Mouse (Mus musculus) embryonic facial prominence, embryonic 14.5 days (tissue): ENCODE results near the gene Odf4. TPM values are rescaled to one million over a fixed set of nuclear protein-coding genes. Genes with fewer than 3 reads are reported as not detected.
A peak's percentile ranks its signal among the peaks of the same experiment; 100 is the strongest.

Experiments used
- ATAC-seq: fragments of 200-750 bp; cut with Nextera tagmentation; 2 replicates; pipeline ENCODE4 v1.8.0; 2017; ENCODE audit warnings: low read depth, moderate number of reproducible peaks, moderate TSS enrichment
- DNase-seq: peaks from one replicate; pipeline ENCODE4 v3.0.0-alpha.2; 2015; ENCODE audit warnings: low spot score
- H3K27ac ChIP-seq: fragments of 300-500 bp; sonication (generic); replicated peaks from 2 replicates; pipeline ENCODE4 v1.5.1; 2014; ENCODE audit warnings: low read depth, mild to moderate bottlenecking, low read length, moderate library complexity
- H3K27me3 ChIP-seq: fragments of 300-500 bp; sonication (generic); replicated peaks from 2 replicates; pipeline ENCODE4 v1.6.1; 2014; ENCODE audit warnings: low read length; ENCODE audit not compliant: control insufficient read depth, insufficient read depth
- H3K36me3 ChIP-seq: fragments of 300-500 bp; sonication (generic); 2 replicates; pipeline ENCODE4 v1.6.1; 2014; ENCODE audit warnings: low read length, mixed read lengths; ENCODE audit not compliant: control insufficient read depth, insufficient read depth
- H3K4me1 ChIP-seq: fragments of 300-500 bp; sonication (generic); 2 replicates; pipeline ENCODE4 v1.6.1; 2014; ENCODE audit warnings: antibody characterized with exemption, low read length; ENCODE audit not compliant: control insufficient read depth, insufficient read depth
- H3K4me2 ChIP-seq: fragments of 300-500 bp; sonication (generic); 2 replicates; pipeline ENCODE4 v1.6.1; 2014; ENCODE audit warnings: low read depth, mild to moderate bottlenecking, low read length, moderate library complexity, mixed read lengths
- H3K4me3 ChIP-seq: fragments of 300-500 bp; sonication (generic); 2 replicates; pipeline ENCODE4 v1.5.1; 2014; ENCODE audit warnings: low read depth, mild to moderate bottlenecking, low read length
- H3K9ac ChIP-seq: fragments of 300-500 bp; sonication (generic); 2 replicates; pipeline ENCODE4 v1.6.1; 2014; ENCODE audit warnings: low read depth, mild to moderate bottlenecking, low read length, moderate library complexity, mixed read lengths
- H3K9me3 ChIP-seq: fragments of 300-500 bp; sonication (generic); 2 replicates; pipeline ENCODE4 v1.6.1; 2016; ENCODE audit warnings: low read length; ENCODE audit not compliant: control insufficient read depth
- WGBS: fragments of 180-500 bp; shearing (Covaris S2); extraction: QIAGEN DNeasy Blood & Tissue Kit; methylation state at CpG from one replicate; pipeline ENCODE4 v1.1.7; 2014; 5-methylcytosine and 5-hydroxymethylcytosine counted together
- polyA plus RNA-seq: library from polyadenylated mRNA; unstranded; fragments of >200 nt; fragmentation: Nextera tagmentation; extraction: Ambion mirVana; gene quantifications from 2 replicates; pipeline ENCODE4 v1.2.1, GENCODE M21; 2014

Odf4 gene
- polyA plus RNA-seq, 1 experiment from 2014 or later, result not detected

- Histone ChIP-seq H3K9ac (no peak overlapping the region), H3K27ac (no peak overlapping the region), H3K4me3 (no peak overlapping the region), H3K36me3 (no peaks in the 10 kb centered on the region), H3K27me3 (no peaks in the 10 kb centered on the region), H3K4me1 (no peaks in the 10 kb centered on the region), H3K9me3 (no peaks in the 10 kb centered on the region), H3K4me2 (no peak overlapping the region)
- ATAC-seq, result no peak
- WGBS, result 77% methylated on average over 5 of the region's 5 CpGs
- DNase-seq, result no peak
These were observed 40.8 kb downstream of the Odf4 start for GRCm38 (mm10) chr11:68886091-68886490.

GRCm38 (mm10) chr11:68884368-68884767 lies 42.5 kb downstream of the Odf4 start:
- no peaks in the 10 kb centered on the region for H3K27me3 ChIP-seq
- H3K27ac ChIP-seq, result no peak overlapping the region
- no peak for ATAC-seq
- no peak overlapping the region for H3K9ac ChIP-seq
- no peak overlapping the region for H3K4me2 ChIP-seq
- H3K4me3 ChIP-seq, result no peak overlapping the region
- no peaks in the 10 kb centered on the region for H3K9me3 ChIP-seq
- no peaks in the 10 kb centered on the region for H3K4me1 ChIP-seq
- no peak for DNase-seq
- WGBS, result 71% methylated on average over 5 of the region's 5 CpGs
- H3K36me3 ChIP-seq, result no peaks in the 10 kb centered on the region

GRCm38 (mm10) chr11:68883843-68884242 lies 43.0 kb downstream of the Odf4 start:
- no peak overlapping the region for H3K27ac ChIP-seq
- no peak for ATAC-seq

GRCm38 (mm10) chr11:68882107-68882506 lies 44.8 kb downstream of the Odf4 start:
- ATAC-seq (no peak), DNase-seq (no peak)
- Histone ChIP-seq H3K9me3 (no peaks in the 10 kb centered on the region), H3K4me1 (no peaks in the 10 kb centered on the region), H3K4me2 (no peak overlapping the region), H3K4me3 (no peak overlapping the region), H3K36me3 (no peaks in the 10 kb centered on the region), H3K27me3 (no peaks in the 10 kb centered on the region), H3K27ac (no peak overlapping the region), H3K9ac (no peak overlapping the region)
- 19% methylated on average over 14 of the region's 14 CpGs for WGBS

More at GRCm38 (mm10) chr11:68883843-68884242, 43.0 kb downstream of the Odf4 start:
- no peak overlapping the region for H3K4me3 ChIP-seq
- H3K4me2 ChIP-seq, result no peak overlapping the region
- no peaks in the 10 kb centered on the region for H3K27me3 ChIP-seq
- no peaks in the 10 kb centered on the region for H3K9me3 ChIP-seq
- no peaks in the 10 kb centered on the region for H3K36me3 ChIP-seq
- no peak for DNase-seq
- 66% methylated on average over 2 of the region's 2 CpGs for WGBS
- H3K4me1 ChIP-seq, result no peaks in the 10 kb centered on the region
- H3K9ac ChIP-seq, result no peak overlapping the region

GRCm38 (mm10) chr11:68878811-68879210 lies 48.1 kb downstream of the Odf4 start:
- Histone ChIP-seq H3K27me3 (no peaks in the 10 kb centered on the region), H3K27ac (no peak overlapping the region), H3K9me3 (no peaks in the 10 kb centered on the region), H3K9ac (no peak overlapping the region), H3K36me3 (no peaks in the 10 kb centered on the region), H3K4me2 (no peak overlapping the region), H3K4me1 (no peaks in the 10 kb centered on the region), H3K4me3 (no peak overlapping the region)
- WGBS, result 90% methylated on average over 5 of the region's 5 CpGs
- ATAC-seq (no peak), DNase-seq (no peak)

GRCm38 (mm10) chr11:68874841-68875240 lies 52.0 kb downstream of the Odf4 start:
- Histone ChIP-seq H3K4me3 (no peak overlapping the region), H3K4me1 (no peaks in the 10 kb centered on the region), H3K27me3 (no peaks in the 10 kb centered on the region), H3K9me3 (no peaks in the 10 kb centered on the region), H3K27ac (no peak overlapping the region), H3K9ac (no peak overlapping the region), H3K4me2 (no peak overlapping the region), H3K36me3 (no peaks in the 10 kb centered on the region)
- peak; percentile 82 for DNase-seq
- ATAC-seq, result no peak
- 0% methylated on average over 2 of the region's 2 CpGs for WGBS

Other genes with a start within 250 kb of the Odf4 start
- gene Myh10, start 235.5 kb downstream of the Odf4 start, polyA plus RNA-seq, result 103 and 117 TPM in 2 replicates
- 90.0 and 95.4 TPM in 2 replicates for gene Ndel1, start 55.2 kb downstream of the Odf4 start, polyA plus RNA-seq
- 0.17 and 0.45 TPM in 2 replicates for gene Rnf222, start 38.5 kb downstream of the Odf4 start, polyA plus RNA-seq
- gene Rpl26, start 25.5 kb downstream of the Odf4 start, polyA plus RNA-seq, result 1,088 and 1,233 TPM in 2 replicates
- 7.3 and 8.9 TPM in 2 replicates for gene Arhgef15, start 30.4 kb upstream of the Odf4 start, polyA plus RNA-seq
- 3.4 and 5.0 TPM in 2 replicates for gene Slc25a35, start 41.0 kb upstream of the Odf4 start, polyA plus RNA-seq
- 44.9 and 50.1 TPM in 2 replicates for gene Rangrf, start 48.1 kb upstream of the Odf4 start, polyA plus RNA-seq
- gene Pfas, start 81.4 kb upstream of the Odf4 start, polyA plus RNA-seq, result 19.1 and 21.9 TPM in 2 replicates
- 36.5 and 47.3 TPM in 2 replicates for gene Ctc1, start 88.8 kb upstream of the Odf4 start, polyA plus RNA-seq
- gene Aurkb, start 118.6 kb upstream of the Odf4 start, polyA plus RNA-seq, result 92.5 and 112 TPM in 2 replicates
- 12.1 and 12.4 TPM in 2 replicates for gene Borcs6, start 132.6 kb upstream of the Odf4 start, polyA plus RNA-seq
- gene Tmem107, start 143.7 kb upstream of the Odf4 start, polyA plus RNA-seq, result 65.6 and 87.8 TPM in 2 replicates
- 89.1 and 97.0 TPM in 2 replicates for gene Vamp2, start 161.4 kb upstream of the Odf4 start, polyA plus RNA-seq
- 21.5 and 28.2 TPM in 2 replicates for gene Per1, start 168.1 kb upstream of the Odf4 start, polyA plus RNA-seq
- 0.21 and 0.45 TPM in 2 replicates for gene Hes7, start 193.3 kb upstream of the Odf4 start, polyA plus RNA-seq
- gene 9130213A22Rik, start 195.5 kb upstream of the Odf4 start, polyA plus RNA-seq, result 0.14 and 0.63 TPM in 2 replicates
- gene Aloxe3, start 198.8 kb upstream of the Odf4 start, polyA plus RNA-seq, result 0.39 and 1.9 TPM in 2 replicates
- 0.62 and 4.8 TPM in 2 replicates for gene Alox12b, start 229.9 kb upstream of the Odf4 start, polyA plus RNA-seq